Mouse (Mus musculus): Measurements from ENCODE around the gene H13. TPM values are rescaled to one million over a fixed set of nuclear protein-coding genes. Genes with fewer than 3 reads are reported as not detected.

The H13 gene
- polyA plus RNA-seq, 1 experiment from 2014 or later, result 155 TPM

GRCm38 (mm10) chr2:152734984-152735383 is 65.7 kb downstream of the H13 start:
- Histone ChIP-seq H3K36me3 (replicated peaks; ENCODE audit: control insufficient read depth, insufficient read depth) (no peaks in the 10 kb centered on the region), H3K27me3 (ENCODE audit: control insufficient read depth, insufficient read depth, low read length) (no peaks in the 10 kb centered on the region), H3K4me1 (replicated peaks; ENCODE audit: control insufficient read depth, insufficient read depth, low read length) (peaks cover 45% of the 10 kb centered on the region), H3K4me2 (replicated peaks) (peak overlapping the region; percentile 89), H3K9ac (peak overlapping the region; percentile 69), H3K27ac (peak overlapping the region; percentile 83), H3K9me3 (ENCODE audit: control insufficient read depth, low read length) (no peaks in the 10 kb centered on the region), H3K4me3 (replicated peaks; ENCODE audit: low read length) (peak overlapping the region; percentile 51)
- peak; percentile 88 for ATAC-seq (ENCODE audit: low FRiP score)
- peak; percentile 95 for DNase-seq (ENCODE audit: low spot score)
- WGBS, result 1% methylated on average over 25 of the region's 28 CpGs

- peak within 1 kb of the TSS; percentile 89 for H3K4me2 ChIP-seq (replicated peaks)
- H3K36me3 ChIP-seq (replicated peaks; ENCODE audit: control insufficient read depth, insufficient read depth), result no peaks in the 10 kb centered on the region
- under 1% methylated on average over 28 of the region's 28 CpGs for WGBS
- H3K4me1 ChIP-seq (replicated peaks; ENCODE audit: control insufficient read depth, insufficient read depth, low read length), result peaks cover 46% of the 10 kb centered on the region
- peak; percentile 79 for DNase-seq (ENCODE audit: low spot score)
- H3K9ac ChIP-seq, result peak within 1 kb of the TSS; percentile 69
- peak; percentile 74 for ATAC-seq (ENCODE audit: low FRiP score)
- peak within 1 kb of the TSS; percentile 51 for H3K4me3 ChIP-seq (replicated peaks; ENCODE audit: low read length)
- no peaks in the 10 kb centered on the region for H3K27me3 ChIP-seq (ENCODE audit: control insufficient read depth, insufficient read depth, low read length)
- H3K27ac ChIP-seq, result peak within 1 kb of the TSS; percentile 83
- H3K9me3 ChIP-seq (ENCODE audit: control insufficient read depth, low read length), result no peaks in the 10 kb centered on the region
These were observed 66.9 kb downstream of the H13 start, which contains the start of gene Id1 for GRCm38 (mm10) chr2:152736090-152736601. Id1 (plus strand) TSS chr2:152736251.

GRCm38 (mm10) chr2:152736748-152737147 is 67.5 kb downstream of the H13 start:
- peak overlapping the region; percentile 83 for H3K27ac ChIP-seq
- no peaks in the 10 kb centered on the region for H3K27me3 ChIP-seq (ENCODE audit: control insufficient read depth, insufficient read depth, low read length)
- DNase-seq (ENCODE audit: low spot score) (no peak), ATAC-seq (ENCODE audit: low FRiP score) (no peak)
- H3K9me3 ChIP-seq (ENCODE audit: control insufficient read depth, low read length), result no peaks in the 10 kb centered on the region
- under 1% methylated on average over 22 of the region's 22 CpGs for WGBS
- H3K4me2 ChIP-seq (replicated peaks), result peak overlapping the region; percentile 89
- H3K36me3 ChIP-seq (replicated peaks; ENCODE audit: control insufficient read depth, insufficient read depth), result no peaks in the 10 kb centered on the region
- peak overlapping the region; percentile 69 for H3K9ac ChIP-seq
- peaks cover 51% of the 10 kb centered on the region for H3K4me1 ChIP-seq (replicated peaks; ENCODE audit: control insufficient read depth, insufficient read depth, low read length)
- peak overlapping the region; percentile 51 for H3K4me3 ChIP-seq (replicated peaks; ENCODE audit: low read length)

- DNase-seq (ENCODE audit: low spot score), result no peak
- ATAC-seq (ENCODE audit: low FRiP score), result no peak
- Histone ChIP-seq H3K4me2 (replicated peaks) (peak overlapping the region; percentile 89), H3K9ac (peak overlapping the region; percentile 69), H3K36me3 (replicated peaks; ENCODE audit: control insufficient read depth, insufficient read depth) (no peaks in the 10 kb centered on the region), H3K4me3 (replicated peaks; ENCODE audit: low read length) (peak overlapping the region; percentile 51), H3K9me3 (ENCODE audit: control insufficient read depth, low read length) (no peaks in the 10 kb centered on the region), H3K4me1 (replicated peaks; ENCODE audit: control insufficient read depth, insufficient read depth, low read length) (peaks cover 51% of the 10 kb centered on the region), H3K27me3 (ENCODE audit: control insufficient read depth, insufficient read depth, low read length) (no peaks in the 10 kb centered on the region), H3K27ac (peak overlapping the region; percentile 83)
- WGBS, result 10% methylated on average over 10 of the region's 10 CpGs
These were observed 68.3 kb downstream of the H13 start for GRCm38 (mm10) chr2:152737306-152738221.

DNA sequence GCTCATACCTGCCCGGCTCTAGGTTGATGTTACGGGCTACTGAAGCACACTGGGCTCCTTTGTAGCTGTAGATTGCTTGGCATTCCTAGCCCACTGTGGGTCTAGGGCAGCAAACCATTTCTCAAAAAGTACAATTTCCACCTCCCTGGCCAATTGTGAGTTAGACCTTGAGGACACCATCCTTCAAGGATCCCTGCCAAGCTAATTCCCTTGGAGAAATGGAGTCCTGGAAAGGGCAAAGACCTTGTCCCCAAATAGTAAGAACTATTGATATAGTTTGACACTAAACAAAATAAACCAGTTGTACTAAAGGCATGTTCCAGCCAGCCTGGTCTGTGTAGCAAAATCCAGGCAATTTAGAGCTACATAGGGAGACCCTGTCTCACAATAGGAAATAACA is 69.1 kb downstream of the H13 start:
- H3K9ac ChIP-seq, result peak overlapping the region; percentile 69

DNA sequence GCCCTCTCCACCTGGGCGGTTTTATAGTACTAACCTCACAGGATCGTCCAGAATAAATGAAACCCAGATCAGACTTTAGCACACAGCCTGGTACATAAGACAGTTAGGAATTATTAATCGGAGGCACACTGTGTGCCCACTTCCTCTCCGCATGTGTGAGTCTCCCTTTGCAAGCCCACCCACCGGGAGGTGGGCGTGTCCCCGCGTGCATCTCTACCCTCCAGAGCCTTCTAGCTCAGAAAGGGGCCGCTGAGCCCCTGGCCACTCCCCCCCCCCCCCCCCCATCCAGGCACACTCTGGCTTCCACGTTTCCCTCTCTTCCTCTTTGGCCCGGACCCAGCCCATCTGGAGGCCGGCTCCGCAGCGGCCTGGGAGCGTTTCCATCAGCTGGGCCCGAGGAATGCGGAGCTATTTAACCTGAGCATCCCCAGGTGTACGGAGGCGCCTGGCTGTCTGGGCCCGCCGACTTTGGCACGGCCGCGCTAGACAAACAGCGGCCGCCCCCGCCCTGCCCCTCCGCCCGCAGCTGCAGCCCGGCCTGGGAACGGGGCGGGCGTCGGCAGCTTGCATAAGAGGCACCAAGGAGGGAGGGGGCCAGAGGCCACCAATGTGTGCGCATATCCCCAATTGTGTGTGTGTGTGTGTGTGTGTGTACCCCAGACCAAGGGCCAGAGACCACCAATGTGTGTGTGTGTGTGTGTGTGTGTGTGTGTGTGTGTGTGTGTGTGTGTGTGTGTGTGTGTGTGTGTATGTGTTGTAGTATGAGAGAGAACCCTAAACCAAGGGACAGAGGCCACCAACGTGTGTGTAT is 70.0 kb downstream of the H13 start:
- Histone ChIP-seq H3K27ac (peak overlapping the region; percentile 83), H3K4me1 (replicated peaks; ENCODE audit: control insufficient read depth, insufficient read depth, low read length) (peaks cover 47% of the 10 kb centered on the region), H3K9me3 (ENCODE audit: control insufficient read depth, low read length) (no peaks in the 10 kb centered on the region), H3K9ac (peak overlapping the region; percentile 69), H3K4me2 (replicated peaks) (peak overlapping the region; percentile 89), H3K27me3 (ENCODE audit: control insufficient read depth, insufficient read depth, low read length) (no peaks in the 10 kb centered on the region), H3K36me3 (replicated peaks; ENCODE audit: control insufficient read depth, insufficient read depth) (no peaks in the 10 kb centered on the region), H3K4me3 (replicated peaks; ENCODE audit: low read length) (peak overlapping the region; percentile 36)
- WGBS, result 1% methylated on average over 33 of the region's 36 CpGs
- DNase-seq (ENCODE audit: low spot score) (peak; percentile 60), ATAC-seq (ENCODE audit: low FRiP score) (peak; percentile 19)

More for the DNA sequence above, 69.1 kb downstream of the H13 start:
- Histone ChIP-seq H3K9me3 (ENCODE audit: control insufficient read depth, low read length) (no peaks in the 10 kb centered on the region), H3K27me3 (ENCODE audit: control insufficient read depth, insufficient read depth, low read length) (no peaks in the 10 kb centered on the region), H3K4me1 (replicated peaks; ENCODE audit: control insufficient read depth, insufficient read depth, low read length) (peaks cover 51% of the 10 kb centered on the region), H3K27ac (peak overlapping the region; percentile 83), H3K4me2 (replicated peaks) (peak overlapping the region; percentile 89), H3K36me3 (replicated peaks; ENCODE audit: control insufficient read depth, insufficient read depth) (no peaks in the 10 kb centered on the region), H3K4me3 (replicated peaks; ENCODE audit: low read length) (peak overlapping the region; percentile 51)
- WGBS, result 59% methylated on average over 2 of the region's 2 CpGs
- ATAC-seq (ENCODE audit: low FRiP score) (no peak), DNase-seq (ENCODE audit: low spot score) (no peak)

DNA sequence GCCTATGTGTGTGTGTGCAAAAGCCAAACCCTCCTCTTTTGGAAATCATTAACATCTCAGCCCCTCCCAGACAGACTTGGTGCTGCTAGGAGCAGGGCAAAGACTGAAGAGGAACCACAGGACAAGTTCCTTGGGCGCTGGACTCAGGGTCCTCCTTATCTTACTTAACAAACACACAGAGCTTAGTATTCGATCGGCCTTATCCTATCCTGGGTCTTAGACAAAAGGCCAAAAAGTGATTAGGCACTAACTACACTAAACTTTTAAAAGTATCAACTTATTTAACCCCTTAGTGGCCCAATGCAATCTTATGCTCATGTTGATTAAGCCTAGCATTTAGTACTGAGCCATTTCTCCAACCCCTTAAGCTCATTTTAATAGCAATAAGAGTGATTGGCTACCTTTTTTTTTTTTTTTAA is 70.6 kb downstream of the H13 start:
- H3K4me1 ChIP-seq (replicated peaks; ENCODE audit: control insufficient read depth, insufficient read depth, low read length), result peaks cover 42% of the 10 kb centered on the region
- no peaks in the 10 kb centered on the region for H3K36me3 ChIP-seq (replicated peaks; ENCODE audit: control insufficient read depth, insufficient read depth)
- no peaks in the 10 kb centered on the region for H3K27me3 ChIP-seq (ENCODE audit: control insufficient read depth, insufficient read depth, low read length)
- H3K9ac ChIP-seq, result 0 out of 2 replicates have a peak overlapping the region, but pooled peaks have one; percentile 69
- no peaks in the 10 kb centered on the region for H3K9me3 ChIP-seq (ENCODE audit: control insufficient read depth, low read length)
- DNase-seq (ENCODE audit: low spot score) (no peak), ATAC-seq (ENCODE audit: low FRiP score) (no peak)
- no peak overlapping the region for H3K4me3 ChIP-seq (replicated peaks; ENCODE audit: low read length)
- peak overlapping the region; percentile 89 for H3K4me2 ChIP-seq (replicated peaks)
- WGBS, result 22% methylated on average over 3 of the region's 3 CpGs
- peak overlapping the region; percentile 83 for H3K27ac ChIP-seq

- 52% methylated on average over 5 of the region's 5 CpGs for WGBS
- ATAC-seq (ENCODE audit: low FRiP score) (no peak), DNase-seq (ENCODE audit: low spot score) (no peak)
- Histone ChIP-seq H3K4me2 (replicated peaks) (no peak overlapping the region), H3K4me3 (replicated peaks; ENCODE audit: low read length) (no peak overlapping the region), H3K9me3 (ENCODE audit: control insufficient read depth, low read length) (no peaks in the 10 kb centered on the region), H3K4me1 (replicated peaks; ENCODE audit: control insufficient read depth, insufficient read depth, low read length) (peaks cover 38% of the 10 kb centered on the region), H3K27me3 (ENCODE audit: control insufficient read depth, insufficient read depth, low read length) (no peaks in the 10 kb centered on the region), H3K36me3 (replicated peaks; ENCODE audit: control insufficient read depth, insufficient read depth) (no peaks in the 10 kb centered on the region), H3K27ac (no peak overlapping the region), H3K9ac (no peak overlapping the region)
These were observed 71.2 kb downstream of the H13 start for GRCm38 (mm10) chr2:152740490-152740889.
